Mouse (Mus musculus): Measurements from ENCODE around the gene Nphp3.

DNA sequence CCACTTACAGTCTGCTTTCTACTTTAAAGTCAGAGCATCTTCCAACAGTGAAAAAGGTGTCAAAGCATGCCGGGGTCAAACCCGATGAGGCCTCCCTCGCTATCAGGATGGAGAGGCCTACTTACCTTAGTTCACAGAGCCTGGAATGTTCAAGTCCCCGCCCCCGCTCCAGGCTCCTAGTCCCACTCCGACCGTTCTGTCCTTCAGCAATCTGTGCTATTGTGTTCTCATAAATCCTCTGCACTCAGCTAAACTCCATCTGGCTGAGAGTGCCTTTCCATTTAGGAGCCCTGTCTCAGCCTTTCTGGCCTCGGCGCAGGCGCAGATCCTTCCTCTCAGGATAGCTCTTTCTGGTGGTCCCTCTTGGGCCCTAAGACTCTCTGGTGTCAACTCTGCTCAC is 42.4 kb upstream of the Nphp3 start:
- TF ChIP-seq CTCF (IDR thresholded peaks at IDR 0.05; ENCODE audit: borderline replicate concordance, insufficient read depth, low read length) (no peak), POLR2A (IDR thresholded peaks at IDR 0.05; ENCODE audit: low read depth, low read length) (no peak)

Measured in embryonic fibroblast, embryonic 13.5 days (primary cell).